Mouse (Mus musculus): ENCODE data around the gene Asap2. TPM values are rescaled to one million over a fixed set of nuclear protein-coding genes. Genes with fewer than 3 reads are reported as not detected.
A peak's percentile ranks its signal among the peaks of the same experiment; 100 is the strongest.

Asap2 gene
- total RNA-seq, 1 experiment from 2014 or later: 1.3 TPM

DNA sequence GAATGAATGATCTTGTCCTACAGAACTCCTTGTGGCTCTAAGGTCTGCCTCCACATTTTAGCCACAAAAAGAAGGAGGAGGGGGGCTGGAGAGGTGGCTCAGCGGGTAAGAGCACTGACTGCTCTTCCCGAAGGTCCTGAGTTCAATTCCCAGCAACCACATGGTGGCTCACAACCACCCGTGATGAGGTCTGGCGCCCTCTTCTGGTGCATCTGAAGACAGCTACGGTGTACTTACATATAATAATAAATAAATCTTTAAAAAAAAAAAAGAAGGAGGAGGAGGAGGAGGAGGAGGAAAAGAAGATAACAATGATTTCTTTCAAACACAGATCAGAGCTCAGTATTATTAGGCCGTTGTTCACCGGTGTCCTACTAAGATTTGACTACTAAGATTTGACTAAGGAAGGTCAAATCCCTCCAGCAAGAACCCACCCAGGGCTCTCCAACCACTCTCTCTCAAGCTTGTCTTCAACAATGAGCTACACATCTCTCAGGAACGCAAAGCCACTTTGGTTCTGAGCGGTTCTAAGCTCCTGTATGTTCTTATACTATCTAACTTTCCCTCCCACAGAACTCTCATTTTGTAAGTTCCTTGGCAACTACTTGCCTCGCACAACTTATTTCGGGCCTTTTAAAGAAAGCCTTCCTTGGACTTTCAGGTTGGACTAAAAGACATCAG lies 294.6 kb downstream of the Asap2 start, which contains the start of gene Cpsf3:
Gene Cpsf3 (plus strand): TSS at position 631 of the 681 bp plus-strand sequence.
- no peak for ATAC-seq (replicated peaks; ENCODE audit: insufficient number of reproducible peaks, low FRiP score, low TSS enrichment, poor library complexity, severe bottlenecking)

DNA sequence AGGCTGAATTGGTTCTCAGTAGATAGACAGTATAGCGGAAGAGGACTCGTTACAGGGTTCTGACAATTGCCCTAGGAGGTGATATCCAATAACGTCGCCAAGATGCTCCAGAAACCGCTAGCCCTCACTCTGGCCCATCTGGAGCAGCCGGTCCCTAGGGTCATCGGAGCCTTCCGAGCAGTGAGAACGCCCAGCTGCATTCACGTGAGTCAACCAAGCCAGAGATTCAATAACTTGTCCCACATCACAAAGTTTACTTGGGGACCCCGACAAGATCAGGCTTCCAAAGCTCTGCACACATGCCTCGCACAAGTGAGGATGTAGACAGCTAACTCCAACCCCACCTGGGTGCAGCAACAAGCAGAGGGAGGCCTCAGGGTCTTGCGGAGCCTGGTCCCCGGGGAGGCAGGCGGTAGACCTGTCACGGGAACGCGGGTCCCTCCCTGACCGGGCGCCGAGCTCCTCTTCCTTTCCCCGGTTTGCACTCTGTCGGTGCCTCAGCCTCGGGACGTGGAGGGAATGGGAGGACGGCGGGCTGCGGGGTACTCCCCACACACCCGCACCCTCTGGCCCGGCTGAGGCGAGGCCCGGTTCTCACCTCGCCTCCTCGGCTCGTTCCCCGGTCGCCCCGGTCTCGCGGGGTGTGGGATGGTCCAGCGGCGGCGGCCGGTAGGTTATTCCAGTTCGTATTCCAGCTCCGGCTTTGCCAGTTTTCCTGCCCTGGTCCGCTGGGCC lies 295.4 kb downstream of the Asap2 start:
- peak; percentile 18; the same call in 1 of the 2 replicates for ATAC-seq (replicated peaks; ENCODE audit: insufficient number of reproducible peaks, low FRiP score, low TSS enrichment, poor library complexity, severe bottlenecking)

DNA sequence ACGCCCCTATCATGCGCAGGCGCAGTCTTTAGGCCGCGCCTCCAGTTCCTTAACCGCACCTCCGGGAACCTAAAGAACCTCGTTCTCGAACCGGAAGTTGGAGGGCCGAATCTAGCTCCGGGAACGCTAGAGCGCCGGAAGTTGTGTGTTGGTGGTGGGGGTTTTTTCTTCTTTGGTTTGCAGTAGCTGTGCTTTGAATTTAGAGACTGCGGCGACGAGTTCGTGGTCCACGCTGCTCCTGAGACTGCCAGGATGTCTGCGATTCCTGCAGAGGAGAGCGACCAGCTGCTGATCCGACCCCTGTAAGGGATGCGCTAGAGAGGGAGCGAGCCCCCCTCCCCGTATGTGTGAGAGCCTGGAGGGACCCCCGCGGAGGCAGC lies 296.0 kb downstream of the Asap2 start, which contains the start of gene Itgb1bp1:
Gene Itgb1bp1 (minus strand): TSS at position 42 of the 380 bp plus-strand sequence.
- peak; percentile 91 for ATAC-seq (replicated peaks; ENCODE audit: insufficient number of reproducible peaks, low FRiP score, low TSS enrichment, poor library complexity, severe bottlenecking)

DNA sequence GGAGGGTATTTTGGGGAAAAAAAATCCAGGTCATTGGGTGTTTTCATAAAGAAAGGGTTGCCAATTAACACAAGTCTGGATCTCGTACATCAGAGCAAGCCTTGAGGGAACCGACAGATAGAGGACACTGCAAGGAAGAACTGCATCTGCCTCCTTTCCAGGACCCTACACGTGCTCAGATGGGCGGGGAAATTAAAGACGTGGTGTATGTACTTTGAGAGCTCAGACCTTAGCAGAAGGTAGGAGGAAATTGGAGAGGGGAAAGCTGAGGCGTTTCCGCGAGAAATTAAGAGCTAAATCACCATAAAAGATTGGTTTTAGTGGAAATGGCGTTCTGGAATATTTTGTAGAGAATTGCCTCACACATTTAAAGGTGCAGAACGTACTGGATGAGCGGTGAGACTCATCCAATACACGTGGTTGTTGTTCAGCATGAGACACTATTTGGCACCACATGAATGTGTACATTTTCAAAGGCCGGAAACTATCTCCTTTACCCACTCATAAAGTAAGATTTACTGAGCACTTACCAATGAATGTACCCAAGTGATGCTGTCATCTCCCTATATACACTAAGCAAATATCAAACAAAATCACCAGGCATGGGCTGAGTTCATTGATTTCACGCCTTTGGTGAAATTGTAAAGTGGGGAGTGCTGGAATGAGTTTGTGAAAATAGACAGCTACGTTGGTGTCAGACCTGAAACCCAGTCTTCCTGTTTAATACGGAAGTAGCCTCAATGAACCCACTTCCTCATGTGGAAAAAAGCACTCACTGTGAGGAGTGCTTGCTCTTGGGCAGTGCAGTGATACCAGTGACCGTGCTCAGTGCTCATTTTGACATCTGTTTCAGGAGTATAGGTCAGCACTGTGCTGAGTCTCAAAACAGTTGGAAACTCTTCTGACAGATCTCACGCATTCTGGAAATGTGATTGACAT lies 296.7 kb downstream of the Asap2 start:
- peak; percentile 64 for ATAC-seq (replicated peaks; ENCODE audit: insufficient number of reproducible peaks, low FRiP score, low TSS enrichment, poor library complexity, severe bottlenecking)

DNA sequence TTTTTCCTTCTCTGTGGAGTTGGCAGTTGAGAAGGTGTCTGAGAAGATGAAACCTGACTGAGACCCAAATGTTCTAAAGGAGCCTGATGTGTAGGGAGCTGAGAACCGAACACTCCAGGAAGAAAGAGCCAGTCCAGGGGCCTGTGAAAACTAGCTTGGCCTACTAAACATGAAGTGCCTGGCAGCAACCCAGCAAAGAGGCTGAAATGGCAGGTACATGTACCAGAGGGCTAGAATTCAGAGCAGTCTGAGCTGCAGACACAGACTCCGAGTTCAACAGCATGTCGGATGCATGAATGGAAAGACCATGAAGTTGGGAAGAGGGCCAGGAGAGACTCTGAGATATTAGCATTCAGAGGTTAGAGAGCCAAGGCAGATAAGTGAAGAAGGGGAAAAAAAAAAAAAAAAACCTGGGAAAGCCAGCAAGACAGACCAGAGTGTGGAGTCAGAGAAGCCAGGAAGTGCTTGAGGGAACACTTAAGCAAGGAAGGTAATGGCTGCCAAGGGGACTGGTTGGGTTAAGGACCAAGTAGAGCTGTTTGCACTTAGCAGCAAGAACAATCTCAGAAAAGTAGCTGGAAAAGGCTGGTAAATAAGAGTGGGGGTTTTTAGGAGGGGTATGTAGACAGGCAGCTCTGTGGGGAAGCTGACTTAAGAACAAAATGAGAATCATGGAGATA lies 298.6 kb downstream of the Asap2 start:
- no peak for ATAC-seq (replicated peaks; ENCODE audit: insufficient number of reproducible peaks, low FRiP score, low TSS enrichment, poor library complexity, severe bottlenecking)

DNA sequence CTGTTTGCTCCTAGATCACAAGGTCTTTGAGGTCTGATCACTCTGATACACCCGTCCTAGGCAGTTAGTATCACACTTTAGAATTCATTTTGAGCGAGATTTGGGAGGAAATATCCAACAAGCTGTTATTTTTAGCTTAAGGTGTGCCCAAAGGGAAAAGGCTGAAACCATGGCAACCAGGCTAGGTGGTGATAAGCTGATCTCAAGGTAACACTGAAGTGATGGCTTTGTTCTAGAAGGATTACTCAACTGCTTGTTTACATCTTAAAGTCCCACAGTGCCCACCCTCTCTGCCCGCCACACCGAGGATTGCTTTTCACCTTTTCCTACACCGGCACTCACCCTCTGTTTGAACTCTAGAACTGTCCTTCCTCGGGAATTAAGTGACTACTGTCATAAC lies 299.4 kb downstream of the Asap2 start:
- no peak for ATAC-seq (replicated peaks; ENCODE audit: insufficient number of reproducible peaks, low FRiP score, low TSS enrichment, poor library complexity, severe bottlenecking)

DNA sequence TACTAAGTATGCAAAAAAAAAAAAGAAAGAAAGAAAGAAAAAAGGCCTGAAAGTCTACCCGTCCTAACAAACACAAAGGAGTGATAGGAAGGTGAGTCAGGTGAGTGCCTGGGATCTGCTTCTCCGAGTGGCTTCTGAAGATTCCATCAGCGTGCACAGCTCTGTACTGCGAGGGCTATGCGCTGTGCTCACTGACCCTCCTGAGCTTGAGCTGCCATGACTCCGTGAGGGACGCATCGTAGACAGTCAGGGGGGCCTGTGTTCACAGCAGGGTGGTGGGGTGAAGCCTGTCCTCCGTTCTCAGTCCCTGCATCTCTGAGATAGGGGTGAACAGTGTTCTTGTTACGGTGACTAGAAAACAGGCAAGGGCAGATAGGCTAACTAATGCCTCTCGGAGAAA lies 308.6 kb downstream of the Asap2 start:
- ATAC-seq (replicated peaks; ENCODE audit: insufficient number of reproducible peaks, low FRiP score, low TSS enrichment, poor library complexity, severe bottlenecking): no peak

DNA sequence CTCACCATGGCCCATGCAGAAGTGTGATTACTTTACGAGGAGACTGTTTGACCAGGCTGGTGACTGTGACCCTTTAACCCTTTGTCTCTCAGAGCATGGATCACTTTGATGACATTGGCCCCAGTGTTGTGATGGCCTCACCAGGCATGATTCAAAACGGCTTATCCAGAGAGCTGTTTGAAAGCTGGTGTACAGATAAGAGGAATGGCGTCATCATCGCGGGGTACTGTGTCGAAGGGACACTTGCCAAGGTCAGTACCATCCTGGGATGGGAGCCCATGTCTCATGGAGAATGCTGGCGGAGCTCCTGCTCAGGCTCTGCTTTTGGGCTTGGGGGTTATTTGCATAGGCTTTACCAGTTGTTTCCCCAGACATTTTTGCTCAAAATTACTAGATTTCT lies 311.1 kb downstream of the Asap2 start:
- no peak for ATAC-seq (replicated peaks; ENCODE audit: insufficient number of reproducible peaks, low FRiP score, low TSS enrichment, poor library complexity, severe bottlenecking)

DNA sequence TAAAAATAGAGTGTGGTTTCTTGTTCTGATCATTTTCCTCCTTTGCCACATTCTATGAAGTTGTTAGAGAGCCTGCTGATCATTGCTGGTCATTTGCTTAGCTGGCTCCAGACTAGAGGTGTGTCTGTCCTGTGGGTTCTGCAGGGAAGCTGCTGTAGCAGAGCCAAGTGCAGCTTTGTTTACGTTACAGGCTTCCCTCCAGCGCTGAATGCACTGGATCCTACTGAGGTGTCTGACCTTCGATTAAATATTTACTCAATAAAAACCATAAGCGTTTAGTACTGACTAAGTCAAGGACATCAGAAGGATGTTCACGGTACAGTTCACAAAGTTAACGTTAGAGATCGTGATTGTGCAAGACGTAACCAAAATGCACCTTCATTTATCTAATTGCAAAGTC lies 311.7 kb downstream of the Asap2 start:
- no peak for ATAC-seq (replicated peaks; ENCODE audit: insufficient number of reproducible peaks, low FRiP score, low TSS enrichment, poor library complexity, severe bottlenecking)

DNA sequence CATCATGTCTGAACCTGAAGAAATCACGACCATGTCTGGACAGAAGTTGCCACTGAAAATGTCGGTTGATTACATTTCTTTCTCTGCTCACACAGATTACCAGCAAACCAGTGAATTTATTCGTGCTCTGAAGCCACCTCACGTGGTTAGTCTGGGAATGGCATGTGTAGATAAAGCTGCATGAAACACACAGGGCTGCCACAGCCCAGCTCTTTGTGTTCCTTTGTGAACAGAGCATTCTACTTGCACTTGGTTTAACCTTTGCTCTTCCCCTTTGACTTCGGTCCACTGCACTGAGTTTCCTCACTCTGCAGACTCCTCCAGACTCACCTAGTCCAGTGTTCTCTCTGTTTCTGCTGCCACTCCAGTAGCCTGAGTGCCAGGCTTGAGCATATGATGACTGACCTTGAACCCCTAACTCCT lies 312.1 kb downstream of the Asap2 start:
- no peak for ATAC-seq (replicated peaks; ENCODE audit: insufficient number of reproducible peaks, low FRiP score, low TSS enrichment, poor library complexity, severe bottlenecking)

DNA sequence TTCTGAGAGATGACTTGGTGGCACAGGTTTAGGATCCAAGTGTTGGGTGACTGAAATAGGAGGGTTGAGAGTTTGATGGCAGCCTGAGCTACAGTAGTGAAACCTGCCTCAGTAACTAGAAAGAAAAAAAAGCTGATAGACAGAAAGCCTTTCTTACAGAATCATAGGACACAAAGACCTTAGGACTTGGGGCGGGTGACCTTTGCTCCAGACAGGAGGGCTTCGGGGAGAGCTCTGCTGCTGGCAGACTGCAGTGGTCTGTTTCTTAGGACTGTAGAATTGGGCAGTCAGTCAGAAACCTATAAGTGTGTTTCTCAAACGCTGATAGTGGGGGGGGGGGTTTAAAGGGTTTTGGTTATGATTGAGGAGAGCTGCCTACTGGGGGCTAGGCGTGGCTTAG lies 315.5 kb downstream of the Asap2 start:
- no peak for ATAC-seq (replicated peaks; ENCODE audit: insufficient number of reproducible peaks, low FRiP score, low TSS enrichment, poor library complexity, severe bottlenecking)

DNA sequence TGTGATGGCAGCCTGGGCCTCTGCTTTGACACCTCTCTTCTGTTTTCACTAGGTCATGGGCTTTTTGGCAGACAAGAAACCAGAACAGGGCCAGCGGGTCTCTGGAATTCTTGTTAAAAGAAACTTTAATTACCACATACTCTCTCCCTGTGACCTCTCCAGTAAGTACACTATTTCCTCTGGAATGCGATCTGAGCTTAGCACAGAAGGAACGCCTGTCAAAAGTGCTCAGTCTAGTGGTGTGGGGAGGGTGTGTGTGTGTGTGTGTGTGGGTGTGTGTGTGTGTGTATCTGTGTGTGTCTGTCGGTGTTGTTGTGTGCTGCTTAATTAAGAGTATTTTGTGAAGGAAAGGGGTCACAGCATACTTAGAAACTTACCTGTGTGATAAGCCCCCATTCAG lies 316.5 kb downstream of the Asap2 start:
- no peak for ATAC-seq (replicated peaks; ENCODE audit: insufficient number of reproducible peaks, low FRiP score, low TSS enrichment, poor library complexity, severe bottlenecking)

DNA sequence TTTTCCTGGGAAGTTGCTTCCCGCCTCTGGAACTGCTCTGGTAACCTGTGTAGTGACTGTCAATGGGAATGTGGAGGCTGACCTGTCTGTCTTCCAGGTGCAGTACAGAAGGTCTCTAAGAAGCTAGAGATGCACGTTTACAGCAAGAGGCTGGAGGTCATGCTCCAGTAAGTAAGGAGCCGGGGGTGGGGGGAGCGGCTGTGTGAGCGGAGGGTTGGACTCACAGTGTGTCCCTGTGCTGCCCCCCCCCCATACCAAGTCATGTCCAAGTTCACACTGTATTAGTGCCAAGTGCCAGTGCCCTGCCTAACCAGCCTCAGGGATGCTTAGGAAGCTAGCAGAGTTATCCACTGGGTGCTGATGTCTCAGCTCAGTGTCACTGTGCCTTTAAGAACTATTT lies 321.9 kb downstream of the Asap2 start:
- ATAC-seq (replicated peaks; ENCODE audit: insufficient number of reproducible peaks, low FRiP score, low TSS enrichment, poor library complexity, severe bottlenecking): no peak

DNA sequence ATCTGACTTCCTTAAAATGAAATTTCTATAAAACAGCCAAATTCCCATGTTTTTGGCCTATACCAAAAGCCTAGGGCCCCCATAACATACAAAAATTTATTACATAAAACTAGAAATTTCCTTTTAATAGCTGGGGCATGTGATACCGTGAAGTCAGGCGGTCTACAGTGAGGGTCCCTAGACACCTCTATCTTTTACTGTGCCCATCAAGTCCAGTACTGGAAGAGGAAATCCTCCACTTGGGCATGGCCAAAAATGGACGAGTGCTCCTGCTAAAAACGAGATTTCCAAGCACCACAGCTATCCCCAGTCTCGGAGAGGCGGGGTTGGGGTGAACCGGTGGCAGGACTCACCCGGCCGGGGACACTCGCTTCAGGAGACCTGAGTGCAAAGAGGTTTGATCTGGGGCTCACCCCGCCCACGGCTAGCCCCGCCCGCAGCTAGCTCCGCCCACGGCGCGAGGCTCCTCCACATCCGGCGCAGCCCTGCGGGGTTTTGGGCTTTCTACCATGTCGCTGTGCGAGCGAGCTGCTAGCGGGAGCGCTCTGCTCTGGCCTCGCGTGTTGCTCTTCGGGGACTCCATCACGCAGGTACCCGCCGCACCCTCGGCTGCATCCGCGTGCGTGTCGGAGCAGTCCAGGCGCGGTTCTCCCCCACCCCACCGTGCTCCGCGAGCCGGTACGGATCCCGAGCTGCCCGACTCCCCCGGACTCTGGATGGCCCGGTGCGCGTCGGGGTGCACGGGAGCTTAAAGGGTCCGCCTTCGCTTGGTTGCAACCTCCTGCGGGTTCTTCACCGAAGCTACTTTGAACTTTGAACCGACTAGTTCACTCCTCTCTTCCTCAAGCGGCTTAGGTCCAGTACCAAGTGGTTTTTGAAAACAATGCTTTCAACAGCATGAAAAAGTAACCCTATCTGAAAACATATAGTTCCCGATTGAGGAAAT lies 325.9 kb downstream of the Asap2 start, which contains the start of gene Iah1:
Gene Iah1 (plus strand): TSS at position 467 of the 946 bp plus-strand sequence.
- peak; percentile 76 for ATAC-seq (replicated peaks; ENCODE audit: insufficient number of reproducible peaks, low FRiP score, low TSS enrichment, poor library complexity, severe bottlenecking)

DNA sequence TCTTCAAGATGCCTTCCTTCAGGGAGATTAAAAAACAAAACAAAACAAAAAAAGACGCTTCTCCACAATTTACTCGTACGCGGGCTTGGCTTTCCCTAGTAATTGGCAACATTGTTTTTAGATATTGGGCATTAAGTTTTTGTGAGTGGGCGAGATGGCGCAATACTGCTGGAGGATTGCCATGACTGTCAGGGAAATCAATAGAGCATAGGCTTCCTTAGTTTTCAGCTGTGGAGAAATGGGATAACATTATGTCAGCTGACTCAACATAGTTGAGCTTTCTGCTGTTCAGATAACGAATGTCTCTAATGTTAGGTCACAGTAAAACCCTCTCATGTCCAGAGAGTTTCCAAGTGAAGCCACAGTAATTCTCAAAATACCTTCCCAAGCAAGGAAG lies 326.6 kb downstream of the Asap2 start:
- no peak for ATAC-seq (replicated peaks; ENCODE audit: insufficient number of reproducible peaks, low FRiP score, low TSS enrichment, poor library complexity, severe bottlenecking)

DNA sequence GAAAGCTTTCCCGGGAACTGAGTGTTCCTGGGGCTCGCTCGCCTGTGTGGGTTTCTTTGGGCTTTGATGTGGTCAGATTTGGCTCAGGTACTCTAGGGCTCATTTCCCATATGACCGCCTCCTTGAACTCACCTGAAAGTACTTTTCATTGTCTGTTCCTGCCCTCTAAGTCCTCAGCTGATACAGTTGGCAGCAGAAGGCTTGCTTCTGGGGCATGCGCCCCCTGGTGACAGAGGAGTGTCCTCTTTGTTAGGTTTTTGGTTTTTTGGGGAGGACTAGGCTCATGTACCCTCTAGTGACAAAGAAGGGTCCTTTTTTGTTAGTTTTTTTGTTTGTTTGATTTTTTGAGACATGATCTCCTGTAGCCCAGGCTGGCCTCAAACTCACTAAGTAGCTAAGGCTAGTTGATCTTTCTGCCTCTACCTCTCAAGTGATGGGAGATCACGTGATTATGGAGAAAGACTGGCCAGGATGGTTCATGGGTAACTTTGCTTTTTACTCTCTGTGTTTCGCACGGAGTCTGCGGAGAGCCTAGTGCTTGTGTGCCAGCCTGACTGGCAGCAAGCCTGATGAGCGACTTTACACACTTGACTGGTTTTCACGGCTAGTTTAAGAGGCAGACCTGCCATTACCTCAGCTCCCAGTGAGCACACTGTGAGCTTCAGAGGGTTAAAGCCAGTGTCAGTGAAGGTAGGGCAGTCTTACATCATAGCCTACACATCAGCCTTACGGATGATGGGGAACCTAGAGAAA lies 328.1 kb downstream of the Asap2 start:
- no peak for ATAC-seq (replicated peaks; ENCODE audit: insufficient number of reproducible peaks, low FRiP score, low TSS enrichment, poor library complexity, severe bottlenecking)

Measured in monocyte, adult 5-6 weeks (primary cell).